Mouse (Mus musculus) lung, adult 2 months (tissue): ENCODE data around the gene Sstr3. TPM values are rescaled to one million over a fixed set of nuclear protein-coding genes. Genes with fewer than 3 reads are reported as not detected.
A peak's percentile ranks its signal among the peaks of the same experiment; 100 is the strongest.

Experiments used
- DNase-seq: peaks from one replicate; pipeline ENCODE4 v3.0.0; 2022
- H3K4me1 ChIP-seq: fragments of 200-500 bp; 2 replicates; pipeline ENCODE4 v1.6.1; 2011; ENCODE audit warnings: low read length; ENCODE audit not compliant: control insufficient read depth, insufficient read depth
- H3K4me3 ChIP-seq: fragments of 200-500 bp; replicated peaks from 2 replicates; pipeline ENCODE3; 2011; ENCODE audit warnings: low read depth, mild to moderate bottlenecking, control low read depth, low read length; ENCODE audit errors: extremely low read depth
- CTCF ChIP-seq: fragments of 200-500 bp; IDR thresholded peaks from 2 replicates; pipeline ENCODE4 v1.5.1; 2011; ENCODE audit warnings: mild to moderate bottlenecking, low read length, control low read depth; ENCODE audit not compliant: insufficient read depth
- POLR2A ChIP-seq: fragments of 200-500 bp; IDR thresholded peaks from 2 replicates; pipeline ENCODE4 v1.6.1; 2011; ENCODE audit warnings: low read depth, mild to moderate bottlenecking, control low read depth, low read length, borderline replicate concordance; ENCODE audit errors: extremely low read depth
- WGBS: fragments of 180-500 bp; shearing (Covaris S2); methylation state at CpG from one replicate; pipeline ENCODE4 v1.1.7; 2018; 5-methylcytosine and 5-hydroxymethylcytosine counted together
- polyA plus RNA-seq: library from polyadenylated mRNA; depleted of rRNA; stranded (reverse); fragments of >200 nt; gene quantifications from 2 replicates; pipeline ENCODE4 v1.2.3, GENCODE M21; 2012

Gene Sstr3
- polyA plus RNA-seq, 1 experiment, result 0.02 TPM

GRCm38 (mm10) chr15:78520112-78520715, 24.3 kb downstream of the Sstr3 start:
- no peak for DNase-seq
- H3K4me3 ChIP-seq, result no peak overlapping the region
- H3K4me1 ChIP-seq, result peaks cover 4% of the 10 kb centered on the region; the same call in 1 of the 2 replicates
- TF ChIP-seq POLR2A (no peak), CTCF (no peak)
- 33% methylated on average over 13 of the region's 13 CpGs for WGBS

- WGBS, result 42% methylated on average over 7 of the region's 7 CpGs
These were observed 26.3 kb downstream of the Sstr3 start for GRCm38 (mm10) chr15:78518221-78518620.

GRCm38 (mm10) chr15:78515759-78516158, 28.7 kb downstream of the Sstr3 start:
- TF ChIP-seq POLR2A (no peak), CTCF (no peak)
- Histone ChIP-seq H3K4me3 (no peak overlapping the region), H3K4me1 (peaks cover 7% of the 10 kb centered on the region; the same call in 1 of the 2 replicates)
- no peak for DNase-seq
- 63% methylated on average over 6 of the region's 6 CpGs for WGBS

More at GRCm38 (mm10) chr15:78518221-78518620, 26.3 kb downstream of the Sstr3 start:
- Histone ChIP-seq H3K4me3 (no peak overlapping the region), H3K4me1 (peaks cover 7% of the 10 kb centered on the region; the same call in 1 of the 2 replicates)
- no peak for TF ChIP-seq CTCF
- TF ChIP-seq POLR2A, result no peak
- DNase-seq, result no peak

GRCm38 (mm10) chr15:78514393-78515146, 29.9 kb downstream of the Sstr3 start:
- WGBS, result 23% methylated on average over 7 of the region's 7 CpGs
- no peak overlapping the region for H3K4me3 ChIP-seq
- TF ChIP-seq POLR2A (no peak), CTCF (peak; percentile 94)

GRCm38 (mm10) chr15:78513019-78513418, 31.5 kb downstream of the Sstr3 start:
- no peak for TF ChIP-seq CTCF
- no peak for TF ChIP-seq POLR2A
- WGBS, result 84% methylated on average over 14 of the region's 14 CpGs
- no peak for DNase-seq
- no peak overlapping the region for H3K4me3 ChIP-seq
- H3K4me1 ChIP-seq, result 0 out of 2 replicates have a peak, but pooled peaks cover 2% of the 10 kb centered on the region

More at GRCm38 (mm10) chr15:78514393-78515146, 29.9 kb downstream of the Sstr3 start:
- peak; percentile 81 for DNase-seq
- H3K4me1 ChIP-seq, result 0 out of 2 replicates have a peak, but pooled peaks cover 2% of the 10 kb centered on the region

- Histone ChIP-seq H3K4me1 (0 out of 2 replicates have a peak, but pooled peaks cover 2% of the 10 kb centered on the region), H3K4me3 (no peak overlapping the region)
- TF ChIP-seq POLR2A, result no peak
- no peak for TF ChIP-seq CTCF
- DNase-seq, result no peak
- 67% methylated on average over 7 of the region's 7 CpGs for WGBS
These were observed 32.5 kb downstream of the Sstr3 start for GRCm38 (mm10) chr15:78511951-78512350.

- TF ChIP-seq POLR2A, result no peak
- no peak for TF ChIP-seq CTCF
- 67% methylated on average over 6 of the region's 6 CpGs for WGBS
- Histone ChIP-seq H3K4me1 (0 out of 2 replicates have a peak, but pooled peaks cover 2% of the 10 kb centered on the region), H3K4me3 (no peak overlapping the region)
- DNase-seq, result no peak
These were observed 33.7 kb downstream of the Sstr3 start for GRCm38 (mm10) chr15:78510736-78511135.

- no peak for TF ChIP-seq CTCF
- no peak for TF ChIP-seq POLR2A
- Histone ChIP-seq H3K4me3 (no peak overlapping the region), H3K4me1 (0 out of 2 replicates have a peak, but pooled peaks cover 2% of the 10 kb centered on the region)
- no peak for DNase-seq
- 62% methylated on average over 8 of the region's 8 CpGs for WGBS
These were observed 34.3 kb downstream of the Sstr3 start for GRCm38 (mm10) chr15:78510121-78510576.

GRCm38 (mm10) chr15:78509297-78509899, 35.1 kb downstream of the Sstr3 start:
- TF ChIP-seq CTCF, result no peak
- no peak for TF ChIP-seq POLR2A
- H3K4me1 ChIP-seq, result no peaks in the 10 kb centered on the region
- 57% methylated on average over 12 of the region's 12 CpGs for WGBS
- no peak for DNase-seq
- H3K4me3 ChIP-seq, result no peak overlapping the region

GRCm38 (mm10) chr15:78508443-78508842, 36.0 kb downstream of the Sstr3 start:
- TF ChIP-seq CTCF, result no peak
- no peak for TF ChIP-seq POLR2A
- no peak for DNase-seq
- H3K4me3 ChIP-seq, result no peak overlapping the region
- 59% methylated on average over 7 of the region's 7 CpGs for WGBS
- no peaks in the 10 kb centered on the region for H3K4me1 ChIP-seq
